Mouse (Mus musculus) monocyte, adult 2 months (primary cell): ENCODE results near the gene Cat.

Source experiments
- DNase-seq, 2 experiments: peaks; one replicate each; pipeline ENCODE4 v3.0.0; 2022; ENCODE audit warnings: low spot score in 2 of 2, low read depth in 1 of 2

Gene Cat

DNA sequence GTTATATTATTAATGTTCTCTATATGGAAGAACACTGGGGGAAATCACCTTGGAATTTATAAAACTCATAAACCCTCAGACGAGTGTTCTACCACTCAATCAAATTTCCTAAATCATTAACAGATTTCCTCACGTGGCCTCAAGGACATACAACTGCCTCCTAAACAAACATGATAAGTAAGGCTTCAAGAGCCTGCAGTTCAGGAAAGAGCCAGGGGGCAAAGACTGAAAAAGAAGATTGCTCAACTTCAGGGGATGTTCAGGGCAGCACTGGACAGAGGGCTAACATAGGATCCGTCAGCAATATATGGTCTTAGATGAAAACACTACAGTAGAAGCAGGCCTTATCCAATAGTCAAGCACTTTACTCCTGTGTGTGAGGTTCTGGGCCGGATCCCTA lies 7.5 kb downstream of the Cat start:
- DNase-seq = no peak

DNA sequence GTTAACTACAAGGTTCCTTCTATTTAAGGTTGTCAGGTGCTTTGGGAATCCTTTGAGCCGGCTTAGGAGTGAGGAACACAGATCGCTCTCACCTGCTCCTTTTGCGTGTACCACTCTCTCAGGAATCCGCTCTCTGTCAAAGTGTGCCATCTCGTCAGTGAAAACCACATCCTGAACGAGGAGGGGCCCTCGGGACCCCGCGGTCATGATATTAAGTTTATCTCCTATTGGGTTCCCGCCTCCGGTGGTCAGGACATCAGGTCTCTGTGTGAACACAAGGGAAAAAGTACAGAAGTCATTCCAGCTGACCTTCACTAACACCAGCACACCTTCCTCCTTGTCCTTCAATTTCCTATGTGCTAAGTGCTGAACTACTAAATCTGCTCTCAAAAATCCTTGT lies 8.3 kb downstream of the Cat start:
- DNase-seq = no peak

DNA sequence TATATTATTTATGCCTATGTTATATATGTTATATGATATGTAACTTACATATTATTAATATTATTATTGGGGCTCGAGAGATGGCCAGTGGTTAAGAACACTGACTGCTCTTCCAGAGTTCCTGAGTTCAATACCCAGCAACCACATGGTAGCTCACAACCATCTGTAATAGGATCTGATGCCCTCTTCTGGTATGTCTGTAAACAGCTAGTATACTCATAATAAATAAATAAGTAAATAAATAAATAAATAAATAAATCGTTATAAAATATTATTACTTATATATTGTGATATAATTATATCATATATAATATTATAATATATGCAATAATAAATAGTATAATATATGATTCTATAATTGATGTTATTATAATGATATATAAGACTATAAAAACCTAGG lies 8.8 kb downstream of the Cat start:
- DNase-seq = no peak

DNA sequence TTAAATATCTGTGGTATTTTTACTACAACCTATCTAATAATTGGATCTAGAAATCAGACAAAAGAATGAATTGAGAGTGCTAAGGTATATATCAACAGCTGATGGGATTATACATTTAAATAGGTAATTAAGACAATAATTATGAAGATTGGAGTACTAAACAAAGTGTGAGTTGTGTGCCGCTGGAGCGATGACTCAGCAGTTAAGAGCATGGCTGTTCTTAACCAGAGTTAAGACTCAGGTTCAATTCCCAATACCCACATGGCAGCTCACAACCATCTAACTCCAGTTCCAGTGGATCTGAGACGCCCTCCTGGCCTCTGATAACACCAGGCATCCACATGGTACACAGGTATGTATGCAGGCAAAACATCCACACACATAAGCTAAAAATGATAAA lies 11.6 kb downstream of the Cat start:
- DNase-seq = no peak

DNA sequence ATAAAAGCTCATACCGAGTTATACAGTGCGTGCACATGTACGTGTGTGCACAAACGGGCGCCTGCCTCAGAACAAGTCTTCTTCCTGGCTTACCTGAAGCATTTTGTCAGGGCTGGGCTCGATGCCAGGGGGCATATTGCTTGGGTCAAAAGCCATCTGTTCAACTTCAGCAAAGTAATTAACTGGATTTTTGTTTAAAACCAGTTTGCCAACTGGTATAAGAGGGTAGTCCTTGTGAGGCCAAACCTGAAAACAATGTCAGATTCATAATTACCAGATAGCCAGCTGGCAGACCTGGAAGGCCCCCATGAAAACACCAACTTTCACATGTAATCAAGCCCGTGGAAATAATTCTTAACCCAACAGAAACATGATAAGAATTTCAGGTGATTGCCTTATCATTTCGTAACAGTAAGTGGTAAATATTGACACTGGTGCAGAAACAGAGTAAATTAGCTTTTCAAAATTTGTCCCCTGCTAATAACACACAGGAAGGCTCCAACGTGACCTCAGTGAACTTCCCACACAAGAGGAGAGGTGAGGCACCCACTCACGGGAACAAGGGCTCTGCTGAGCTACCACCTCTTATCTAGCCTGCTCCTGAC lies 17.9 kb downstream of the Cat start:
- DNase-seq = no peak

DNA sequence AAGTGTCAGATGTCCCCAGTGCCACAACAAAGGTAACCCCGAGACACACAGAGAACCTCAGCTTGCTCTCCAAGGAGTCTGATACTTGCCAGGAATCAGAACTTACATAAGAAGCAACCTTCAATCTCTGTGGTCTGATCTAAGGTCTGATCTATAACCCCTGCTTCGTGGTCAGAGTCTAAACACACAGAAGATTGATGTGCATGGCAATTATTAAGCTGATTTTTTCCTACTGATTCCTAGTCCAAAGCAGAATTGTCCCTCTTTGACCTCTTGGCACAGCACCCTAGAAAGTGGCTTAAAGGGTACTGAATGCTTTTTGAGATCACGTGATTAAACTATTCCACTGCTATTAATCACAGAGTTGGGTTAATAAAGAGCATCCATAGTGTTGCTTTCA lies 18.7 kb downstream of the Cat start:
- DNase-seq = no peak

DNA sequence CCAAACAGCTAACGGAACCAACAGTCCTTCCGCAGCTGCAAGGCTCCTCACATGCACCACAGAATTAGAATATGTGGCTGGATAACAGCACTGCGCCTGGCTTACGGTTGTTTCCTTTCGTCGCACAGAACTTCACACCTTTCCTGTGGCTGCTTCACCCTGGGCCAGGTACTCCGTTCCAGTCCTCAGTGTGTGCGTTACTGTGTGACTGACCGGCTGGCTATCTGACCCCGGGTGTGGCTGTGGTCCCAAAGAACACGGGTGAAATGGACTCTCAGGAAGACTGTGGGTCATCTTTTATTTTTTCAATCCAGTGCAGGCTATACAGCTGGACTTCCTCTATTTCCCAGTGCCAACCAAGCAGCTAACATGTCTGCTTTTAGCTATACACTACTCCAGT lies 19.5 kb downstream of the Cat start:
- no peak for DNase-seq

DNA sequence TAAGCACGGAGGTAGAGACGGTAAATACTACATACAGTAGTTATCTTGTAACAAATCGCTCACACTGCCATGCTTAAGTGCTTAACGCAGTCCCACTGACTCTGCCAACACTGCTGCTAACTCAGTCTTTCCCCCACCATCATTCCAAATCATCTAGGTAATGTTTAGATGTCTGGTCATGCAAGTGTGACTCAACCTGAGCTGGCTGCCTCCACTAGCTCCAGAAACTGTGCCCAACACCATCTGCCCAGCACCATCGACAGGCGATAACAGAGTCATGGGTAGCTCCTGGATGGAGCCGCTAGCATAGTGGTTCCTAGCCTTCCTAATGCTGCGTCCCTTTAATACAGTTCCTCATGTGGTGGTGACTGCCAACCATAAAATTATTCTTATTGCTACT lies 20.4 kb downstream of the Cat start:
- no peak for DNase-seq

DNA sequence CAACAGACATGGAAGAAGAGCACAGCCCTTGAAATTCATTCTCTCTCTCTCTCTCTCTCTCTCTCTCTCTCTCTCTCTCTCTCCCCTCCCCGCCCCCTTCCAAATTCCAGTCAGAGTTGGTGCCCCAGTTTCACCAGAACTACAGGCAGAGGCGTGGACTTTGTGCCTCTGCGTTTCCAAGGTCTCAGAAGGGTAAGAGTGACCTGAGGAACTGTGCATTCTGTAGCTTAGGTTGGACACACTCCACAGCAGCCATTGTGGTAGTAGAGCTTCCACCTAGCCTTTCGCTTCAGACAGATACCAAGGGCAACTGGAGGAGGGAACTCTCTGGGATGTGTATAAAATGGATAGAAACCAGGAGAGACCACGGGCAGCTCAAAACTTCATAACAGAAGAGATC lies 22.2 kb downstream of the Cat start:
- no peak for DNase-seq

DNA sequence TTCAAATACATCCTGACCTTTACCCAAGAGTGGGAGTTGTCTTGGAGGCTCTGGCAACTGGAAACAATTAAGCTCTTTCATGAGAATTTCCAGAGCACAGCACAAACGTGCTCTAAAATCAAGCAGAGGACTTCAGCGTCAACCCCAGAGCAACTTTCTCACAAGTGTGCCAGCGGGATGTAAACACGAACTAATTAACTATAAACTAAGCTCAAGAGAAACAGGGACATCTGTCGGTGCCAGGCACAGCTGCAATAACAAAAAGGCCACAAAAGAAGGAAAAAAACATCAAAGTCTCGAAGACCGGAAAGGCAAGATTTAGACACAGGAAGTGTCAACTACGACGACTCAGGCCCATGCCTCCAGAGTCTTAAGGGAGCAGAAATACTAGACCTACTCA lies 23.2 kb downstream of the Cat start:
- no peak for DNase-seq

DNA sequence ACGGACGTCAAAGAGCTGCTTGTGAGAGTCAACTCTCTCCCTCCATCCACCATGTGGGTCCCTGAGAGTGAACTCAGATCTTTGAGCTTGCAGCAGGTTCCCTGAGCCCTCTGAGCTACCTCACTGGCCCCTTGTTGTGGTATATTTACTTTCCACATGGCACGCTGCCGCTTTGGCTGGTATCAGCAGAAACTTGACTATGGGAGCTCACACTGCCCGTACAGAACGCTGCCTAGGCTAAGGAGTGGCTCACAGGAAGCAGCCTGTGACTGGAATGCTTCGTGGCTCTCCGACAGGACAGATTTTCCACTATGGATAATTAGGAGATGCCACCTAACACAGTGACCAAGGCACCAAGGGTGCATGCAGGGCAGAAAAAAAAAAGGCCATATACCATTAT lies 23.8 kb downstream of the Cat start:
- DNase-seq = no peak

DNA sequence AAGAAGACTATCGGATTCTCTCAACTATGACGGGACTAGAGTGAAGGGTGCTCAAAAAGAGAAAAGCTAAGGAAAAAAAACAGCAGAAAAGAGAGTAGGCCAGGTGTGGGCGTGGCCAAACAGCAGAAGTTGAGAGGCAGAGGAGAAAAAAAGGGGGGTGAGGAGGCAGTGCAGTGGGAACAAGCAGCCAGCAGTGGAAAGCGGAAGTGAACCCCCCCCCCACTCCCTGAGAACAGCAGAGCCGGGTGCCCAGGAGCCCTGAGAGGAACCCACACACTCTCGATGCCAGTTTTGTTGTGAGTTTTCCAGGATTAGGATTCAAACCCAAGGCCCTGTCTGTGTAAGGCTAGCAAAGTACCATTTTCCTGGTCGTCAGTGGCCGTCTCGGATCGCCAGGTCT lies 25.9 kb downstream of the Cat start:
- no peak for DNase-seq

DNA sequence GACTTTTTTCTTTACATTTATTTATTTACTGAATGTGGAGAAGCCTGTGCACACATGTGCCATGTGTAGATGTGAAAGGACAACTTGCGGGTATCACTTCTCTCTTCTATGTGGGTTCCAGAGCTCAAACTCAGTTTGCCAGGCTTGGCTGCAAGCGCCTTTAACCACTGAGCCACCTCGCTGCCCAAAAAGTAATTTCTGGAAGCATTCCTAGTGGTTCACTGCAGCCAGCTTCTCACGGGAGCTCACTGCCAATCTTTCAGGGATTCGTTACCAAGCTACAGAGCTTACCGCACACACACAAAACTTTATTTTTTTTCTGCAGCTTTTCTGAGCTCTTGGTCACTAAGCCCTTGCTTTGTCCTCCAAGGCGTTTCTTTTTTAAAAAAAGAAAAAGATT lies 27.3 kb downstream of the Cat start:
- no peak for DNase-seq

DNA sequence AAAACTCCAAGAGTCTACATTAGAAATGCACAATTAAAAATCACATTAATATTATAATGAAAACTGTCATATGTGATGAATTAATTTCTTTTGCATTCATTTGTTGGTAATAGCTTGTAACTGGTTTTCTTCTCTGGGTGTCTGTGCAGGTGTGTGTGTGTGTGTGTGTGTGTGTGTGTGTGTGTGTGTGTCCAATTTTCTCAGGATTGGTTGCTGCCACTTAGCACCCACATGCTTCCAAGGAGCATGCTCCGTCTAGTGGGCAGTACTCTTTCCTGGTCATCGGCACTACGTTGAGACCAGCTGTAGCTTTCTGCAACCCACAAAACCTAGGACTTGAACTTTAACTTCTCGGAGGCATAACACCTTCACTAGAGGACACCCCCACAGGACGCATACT lies 27.9 kb downstream of the Cat start:
- no peak for DNase-seq

DNA sequence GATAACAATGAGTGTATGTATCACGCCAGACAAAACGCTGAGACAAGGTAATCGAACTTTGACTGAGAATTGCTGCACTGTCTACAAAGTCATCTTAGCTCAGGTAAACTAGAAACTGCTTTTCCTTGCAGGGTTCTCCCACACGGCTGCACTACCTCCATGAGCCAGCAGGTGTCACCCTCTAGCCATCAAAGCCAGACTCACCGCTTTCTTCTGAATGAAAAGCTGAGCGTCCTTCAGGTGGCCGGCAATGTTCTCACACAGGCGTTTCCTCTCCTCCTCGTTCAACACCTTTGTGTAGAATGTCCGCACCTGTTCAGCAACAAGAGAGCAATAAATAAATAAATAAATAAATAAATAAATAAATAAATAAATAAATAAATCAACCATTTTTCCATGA lies 28.3 kb downstream of the Cat start:
- DNase-seq = peak; percentile 33 to 63

DNA sequence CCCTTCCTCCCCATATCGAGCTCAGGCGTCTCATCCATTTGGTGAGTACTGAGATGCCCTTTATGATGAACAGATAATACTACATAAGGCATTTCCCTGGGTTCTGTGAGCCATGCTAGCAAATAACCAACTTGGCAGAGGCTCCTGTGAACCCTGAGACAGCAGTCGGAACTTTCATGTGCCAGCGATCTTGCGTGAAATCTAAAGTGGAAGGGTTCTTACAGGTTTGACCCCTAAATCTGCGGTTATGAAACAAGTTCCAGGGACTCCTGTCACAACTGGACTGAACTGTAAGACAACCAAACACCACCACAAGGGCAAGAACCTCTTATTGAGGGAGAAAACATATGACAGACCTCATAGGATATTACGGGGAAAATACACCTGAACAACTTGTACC lies 29.2 kb downstream of the Cat start:
- no peak for DNase-seq

DNA sequence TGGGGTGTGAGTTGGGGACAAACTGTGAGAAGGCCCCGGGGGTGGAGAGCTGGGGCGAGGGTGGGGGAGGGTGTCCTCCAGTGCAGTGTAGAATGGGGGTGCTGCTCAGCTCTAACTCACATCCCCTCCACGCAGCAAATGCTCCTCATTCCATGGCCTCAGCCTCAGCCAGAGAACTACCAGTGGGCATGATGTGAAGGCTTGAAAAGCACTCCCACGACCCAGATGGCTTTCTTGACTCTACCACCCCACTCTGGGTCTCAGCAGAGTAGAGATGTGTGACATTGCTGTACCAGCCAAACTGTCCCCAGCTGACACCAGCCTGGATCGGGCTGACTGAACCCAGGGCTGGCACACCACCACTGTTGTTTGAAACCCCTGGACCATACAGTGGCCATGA lies 32.4 kb downstream of the Cat start:
- no peak for DNase-seq

DNA sequence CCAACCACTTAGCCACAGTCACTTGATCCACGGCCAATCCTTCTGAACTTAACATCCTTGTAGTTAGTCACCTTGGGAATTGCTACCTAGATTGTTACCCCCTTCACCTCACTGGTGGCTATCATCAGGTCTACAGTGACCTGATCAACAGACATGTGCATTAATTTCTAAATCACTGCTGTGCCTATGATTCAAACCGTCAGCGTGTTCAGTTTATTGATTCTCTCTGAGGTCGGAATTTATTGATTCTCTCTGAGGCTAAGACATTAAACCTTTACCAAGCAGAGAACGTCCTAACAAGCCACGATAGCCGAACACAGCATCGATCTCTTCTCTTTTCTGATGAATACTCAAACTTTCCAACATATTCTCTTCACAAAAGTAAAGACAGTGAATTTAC lies 34.7 kb downstream of the Cat start:
- DNase-seq = no peak

DNA sequence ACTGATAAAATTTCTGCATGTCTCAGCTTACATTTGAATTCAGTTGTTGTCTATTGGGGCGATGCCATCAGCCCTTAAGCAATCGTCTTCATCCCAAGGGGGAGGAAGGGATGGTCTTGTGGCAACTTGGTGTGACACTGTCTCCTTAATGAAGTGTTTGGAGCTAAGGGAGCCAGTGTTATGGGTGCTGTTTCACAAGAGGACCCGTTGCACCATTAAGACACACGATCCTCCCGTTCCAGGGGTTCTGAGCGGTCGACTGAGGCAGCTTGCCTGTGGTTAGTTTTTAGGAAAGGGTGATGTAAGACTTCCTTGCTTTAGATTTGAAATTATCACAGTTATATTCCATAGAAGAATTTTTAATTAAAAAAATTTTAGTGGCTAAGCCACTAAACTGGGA lies 35.1 kb downstream of the Cat start:
- DNase-seq = no peak

DNA sequence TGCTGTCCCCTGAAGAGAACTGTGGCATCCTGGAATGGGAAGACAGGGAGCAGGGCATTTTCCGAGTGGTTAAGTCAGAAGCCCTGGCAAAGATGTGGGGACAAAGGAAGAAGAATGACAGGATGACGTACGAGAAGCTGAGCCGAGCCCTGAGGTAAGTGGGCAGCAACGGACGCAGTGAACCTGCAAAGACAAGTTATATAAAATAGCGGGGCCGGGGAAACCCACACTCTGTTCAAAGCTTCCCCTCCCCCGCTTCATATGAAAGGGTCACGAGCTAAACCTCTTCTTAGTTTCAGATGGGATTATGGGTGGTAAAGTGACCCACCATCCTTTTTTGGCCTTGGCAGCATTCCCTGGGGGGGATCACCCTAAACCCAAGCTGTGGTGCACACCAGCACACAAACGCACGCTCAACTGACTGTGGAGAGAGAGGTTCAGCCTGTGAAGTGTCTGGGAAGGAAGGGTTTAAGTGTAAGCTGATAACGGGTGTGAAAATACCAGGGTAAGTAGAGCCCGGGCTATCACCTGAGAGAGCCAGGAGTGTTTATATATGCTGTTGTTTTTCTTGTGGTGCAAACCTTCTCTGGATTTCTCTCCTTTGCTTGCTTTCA lies 35.9 kb downstream of the Cat start:
- no peak for DNase-seq

DNA sequence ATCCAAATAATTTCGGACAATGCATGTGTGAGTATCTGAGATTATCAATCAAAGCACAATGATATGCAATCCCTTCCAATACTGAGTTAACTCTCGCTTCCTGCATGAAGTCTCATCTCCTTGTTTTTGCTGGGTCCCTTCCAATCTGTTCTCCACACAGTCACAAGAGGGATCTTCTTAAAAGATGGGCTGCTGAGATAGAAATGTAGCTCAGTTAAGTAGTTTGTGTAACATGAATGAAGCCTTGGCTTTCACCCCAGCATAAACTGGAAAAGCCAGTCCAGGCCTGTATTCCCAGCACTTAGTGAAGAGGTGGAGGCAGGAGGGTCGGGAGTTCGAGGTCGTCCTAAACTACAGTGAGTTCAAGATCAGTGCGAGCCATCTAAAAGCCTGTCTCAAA lies 38.6 kb downstream of the Cat start:
- DNase-seq = no peak

DNA sequence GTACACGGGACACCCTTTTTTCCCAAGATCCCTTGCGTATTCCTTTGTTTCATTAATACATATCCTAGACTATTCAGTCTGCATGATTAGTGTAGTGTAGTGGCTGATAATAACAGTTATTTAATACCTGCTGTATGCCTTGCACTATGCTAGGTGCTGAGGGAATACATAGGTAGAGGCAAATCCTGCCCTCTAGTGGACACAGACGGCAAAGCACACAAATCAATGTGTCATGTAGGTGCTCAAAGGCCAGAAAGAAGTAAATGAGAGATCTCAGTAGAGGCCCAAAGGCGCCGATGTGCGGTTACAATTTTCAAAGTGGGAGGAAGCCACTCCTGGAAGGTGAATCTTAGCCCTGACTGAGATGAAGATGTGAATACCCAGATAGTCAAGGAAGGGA lies 39.2 kb downstream of the Cat start:
- no peak for DNase-seq

DNA sequence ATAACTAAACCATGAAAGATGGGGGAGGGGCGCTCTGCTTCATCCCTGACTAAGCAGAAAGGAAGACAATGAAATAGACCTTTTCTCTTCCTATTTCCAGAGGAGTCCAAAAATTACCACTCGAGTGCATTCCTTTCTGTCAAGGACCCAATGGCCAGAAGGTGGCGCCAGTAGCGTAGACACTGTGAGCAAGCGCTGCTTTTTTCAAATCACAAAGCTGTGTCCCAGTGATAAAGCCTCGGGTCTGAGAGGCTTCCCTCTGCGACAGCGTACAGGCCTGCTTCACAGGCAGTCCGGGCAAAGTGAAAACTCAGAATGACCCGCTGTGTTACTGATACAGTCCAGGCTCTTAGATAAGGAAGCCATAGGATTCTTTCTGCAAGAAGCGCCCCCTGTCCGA lies 45.2 kb downstream of the Cat start:
- peak; percentile 20 to 29 for DNase-seq
